Mouse (Mus musculus) thymus, postnatal 14 days (tissue): ENCODE results near the gene Ptgis.
"Not testable (repeated sequence)": the region's sequence is repeated elsewhere in the genome, so short reads cannot be mapped to it uniquely, and the experiment has no call there.

Source experiments
- DNase-seq: peaks from one replicate; pipeline ENCODE4 v3.0.0; 2021

Gene Ptgis

DNA sequence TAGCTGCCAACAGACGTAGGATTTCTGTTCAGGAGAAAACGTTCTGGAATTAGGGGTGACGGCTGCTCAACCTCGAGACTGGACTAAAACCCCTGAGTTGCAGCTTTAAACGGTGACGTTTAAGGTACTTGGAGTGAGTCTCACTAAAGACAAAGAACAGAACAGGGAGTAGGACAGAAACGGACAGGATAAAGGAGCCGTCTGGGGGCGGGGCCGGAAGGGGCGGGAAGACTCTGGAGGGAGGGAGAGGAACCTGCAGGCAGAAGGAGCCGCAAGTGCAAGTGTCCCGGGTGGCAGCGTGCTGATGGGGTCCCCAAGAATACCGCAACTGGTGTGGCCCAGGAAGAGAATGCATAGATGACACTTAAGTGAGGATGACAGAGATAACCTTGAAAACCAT, 9.8 kb downstream of the Ptgis start:
- DNase-seq = peak; percentile 24

DNA sequence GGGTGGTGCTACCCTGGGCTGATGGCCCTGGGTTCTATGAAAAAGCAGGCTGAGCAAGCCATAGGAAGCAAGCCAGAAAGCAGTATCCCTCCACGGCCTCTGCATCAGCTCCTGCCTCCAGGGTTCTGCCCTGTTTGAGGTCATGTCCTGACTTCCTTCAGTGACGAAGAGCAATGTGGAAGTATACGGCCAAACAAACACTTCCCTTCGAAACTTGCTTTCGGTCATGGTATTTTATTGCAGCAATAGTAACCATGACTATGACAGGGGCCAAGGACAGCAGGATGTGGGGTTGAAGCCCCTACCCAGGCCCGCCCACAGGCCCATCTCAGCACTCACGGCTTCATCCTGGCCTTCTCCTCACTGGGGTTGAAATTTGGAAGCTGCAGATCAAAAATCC, 15.5 kb downstream of the Ptgis start:
- DNase-seq = no peak

DNA sequence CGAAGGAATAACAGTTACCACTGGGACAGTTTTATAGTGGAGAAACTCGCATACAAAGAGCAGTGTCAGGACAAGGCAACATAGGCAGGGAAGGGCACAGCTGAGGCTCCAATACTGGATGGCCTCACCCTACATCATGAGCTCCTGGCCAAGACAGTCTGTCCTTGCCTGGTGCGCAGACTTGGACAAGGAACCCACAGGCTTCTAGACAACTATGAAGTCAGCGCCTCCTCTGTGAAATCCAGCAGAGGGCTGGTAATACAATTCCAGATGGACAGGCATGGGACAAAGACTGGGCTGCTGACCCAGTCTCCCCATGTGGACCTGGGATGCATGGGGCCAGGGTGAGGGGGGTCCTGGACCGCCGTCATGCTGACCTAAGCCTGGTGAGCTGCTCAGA, 16.2 kb downstream of the Ptgis start:
- no peak for DNase-seq

DNA sequence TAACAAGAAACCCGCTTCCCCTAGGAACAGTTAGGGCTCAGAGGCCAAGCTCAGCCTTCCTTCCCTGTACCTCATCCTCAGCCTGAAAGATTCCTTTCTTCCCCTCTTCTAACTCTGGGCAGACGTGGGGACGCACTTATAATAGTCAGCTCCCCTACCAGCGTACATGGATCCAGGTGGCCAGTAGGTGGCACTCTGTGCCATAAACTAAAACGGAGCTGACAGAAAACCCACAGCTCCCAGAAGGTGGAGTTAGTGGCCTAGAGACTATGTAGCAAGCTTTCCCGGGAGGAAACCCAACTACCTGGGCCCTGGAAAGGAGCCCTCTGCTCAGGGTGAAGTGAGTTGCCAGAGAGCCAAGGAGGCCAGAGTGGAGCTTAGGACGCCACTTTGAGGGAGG, 18.3 kb downstream of the Ptgis start:
- DNase-seq = peak; percentile 65

DNA sequence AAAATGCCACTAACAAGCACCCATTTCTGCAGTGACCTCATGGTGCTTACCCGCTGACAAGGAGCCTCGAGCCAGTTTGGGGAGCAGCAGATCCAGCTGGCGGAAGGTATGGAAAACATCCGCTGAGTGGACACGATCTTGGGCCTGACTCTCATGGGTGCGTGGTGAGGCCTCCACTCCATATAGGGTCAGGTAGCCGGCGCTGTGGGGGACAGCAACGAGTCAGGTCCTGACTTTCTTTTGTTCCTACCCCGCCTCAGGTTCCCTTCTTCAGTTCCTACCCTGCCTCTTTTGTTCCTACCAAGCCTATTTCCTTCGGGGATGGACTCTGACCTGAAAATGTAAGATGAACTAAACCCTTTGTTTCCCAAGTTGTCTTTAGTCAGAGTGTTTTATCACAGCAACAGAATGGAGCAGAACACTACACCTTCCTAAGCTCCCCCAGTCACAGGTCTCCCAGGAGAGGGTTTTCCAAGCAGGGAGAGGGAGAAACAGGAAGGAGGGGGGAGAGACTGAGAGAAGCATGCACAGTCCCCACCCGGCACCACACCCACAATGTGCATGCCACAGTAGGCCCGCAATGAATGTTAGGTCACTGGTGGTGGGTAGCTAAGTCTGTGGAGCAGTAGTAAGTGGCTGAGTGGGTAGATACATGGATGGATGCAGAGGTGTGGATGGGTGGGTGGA, 19.1 kb downstream of the Ptgis start:
- no peak for DNase-seq

DNA sequence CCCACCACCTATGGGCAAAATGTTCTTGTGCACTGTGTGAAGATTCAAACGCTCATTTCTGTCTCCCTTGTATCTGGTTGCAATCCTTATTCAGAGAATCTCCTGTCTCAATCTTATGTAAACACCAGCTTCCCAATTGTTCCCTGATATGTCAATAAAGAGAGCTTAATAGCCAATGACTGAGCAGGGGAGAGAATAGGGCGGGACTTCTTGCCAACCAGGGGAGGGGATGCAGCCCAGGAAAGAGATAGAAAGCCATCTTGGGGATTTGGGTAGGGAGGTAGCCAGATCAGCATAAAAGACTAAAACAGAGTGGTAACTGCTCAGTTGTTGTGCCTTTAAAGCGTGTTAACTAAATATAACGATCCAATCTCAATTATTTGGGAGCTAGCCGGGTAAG, 19.7 kb downstream of the Ptgis start:
- DNase-seq = no peak

DNA sequence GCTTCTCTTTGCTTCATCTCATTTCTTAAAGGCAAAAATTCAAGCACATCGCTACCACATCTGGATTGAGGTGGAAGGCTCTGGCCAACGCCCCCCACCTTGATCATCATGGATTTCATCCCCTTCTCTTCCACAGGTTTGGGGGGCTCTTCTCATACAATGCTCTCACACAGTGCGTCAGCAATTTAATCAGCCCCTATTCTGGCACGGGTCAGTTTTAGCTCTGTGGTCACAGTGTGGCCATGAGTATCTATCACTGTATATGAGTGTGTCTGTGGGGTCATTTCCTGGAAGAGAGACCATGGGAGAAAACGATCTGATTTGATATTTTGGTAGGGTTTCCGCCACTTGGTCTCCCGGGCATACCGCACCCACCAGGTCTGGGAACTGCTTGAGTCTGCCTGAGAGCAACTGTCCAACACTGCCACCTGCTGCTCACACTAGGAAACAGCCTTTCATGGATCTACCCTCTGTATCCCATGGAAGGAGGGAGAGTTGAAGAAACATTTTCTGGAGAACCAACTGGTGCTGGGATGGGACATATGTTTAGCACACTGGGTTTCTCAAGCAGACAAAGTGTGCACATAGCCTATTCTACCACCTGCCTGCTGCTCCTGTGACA, 21.1 kb downstream of the Ptgis start:
- peak; percentile 73 for DNase-seq

DNA sequence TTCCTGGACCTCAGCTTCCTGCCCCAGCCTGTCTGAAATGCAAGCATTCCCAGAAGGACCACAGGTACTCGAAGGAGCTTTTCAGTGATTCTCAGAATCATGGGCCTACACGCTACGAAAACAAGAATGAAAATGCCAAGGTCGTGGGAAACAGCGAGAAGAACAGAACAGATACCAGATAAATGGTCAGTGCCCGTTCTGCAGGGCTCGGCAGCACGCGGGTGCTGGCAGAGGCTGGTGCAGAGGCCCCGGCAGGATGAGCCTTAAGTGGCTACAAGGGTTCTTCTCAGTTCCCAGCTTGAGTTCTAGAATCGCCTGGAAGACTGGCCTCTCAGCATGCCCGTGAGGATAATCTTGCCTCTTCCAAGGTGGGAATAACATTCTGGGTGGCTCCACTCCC, 26.7 kb downstream of the Ptgis start:
- no peak for DNase-seq

DNA sequence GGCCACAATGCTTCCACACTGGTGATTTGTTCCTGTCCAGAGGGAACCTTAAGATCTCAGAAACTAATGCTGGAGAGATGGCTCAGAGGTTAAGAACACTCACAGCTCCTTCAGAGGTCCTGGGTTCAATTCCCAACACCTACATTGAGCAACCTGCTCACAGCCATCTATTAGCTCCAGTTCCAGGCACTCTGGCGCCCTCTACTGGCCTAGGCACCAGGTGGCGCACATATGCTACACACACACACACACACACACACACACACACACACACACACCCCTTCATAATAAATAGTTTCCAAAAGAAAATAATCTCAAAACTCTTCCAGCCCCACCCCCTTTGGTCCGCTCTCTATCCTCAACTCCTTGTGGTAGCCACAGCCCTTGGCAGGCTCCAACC, 27.3 kb downstream of the Ptgis start:
- DNase-seq = peak; percentile 16

DNA sequence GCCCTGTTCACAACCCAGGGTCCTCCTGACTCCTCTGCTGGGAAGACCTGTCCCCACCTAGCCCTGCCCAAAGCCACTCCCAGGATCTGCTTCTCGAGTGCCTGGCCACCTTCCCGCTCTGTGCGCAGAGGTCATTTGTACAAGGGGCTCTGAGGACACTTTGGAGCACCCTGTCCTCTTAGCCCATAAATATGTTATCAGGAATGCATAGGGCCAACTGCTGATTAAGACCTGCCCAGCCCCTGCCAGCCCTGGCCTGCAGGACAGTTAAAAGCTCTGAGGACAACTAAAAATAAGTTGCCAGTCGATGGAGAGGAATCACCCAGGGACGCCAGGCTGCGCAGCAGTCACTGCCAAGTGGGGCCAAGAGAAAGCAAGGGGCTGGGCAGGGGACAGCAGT, 27.9 kb downstream of the Ptgis start:
- DNase-seq = no peak

DNA sequence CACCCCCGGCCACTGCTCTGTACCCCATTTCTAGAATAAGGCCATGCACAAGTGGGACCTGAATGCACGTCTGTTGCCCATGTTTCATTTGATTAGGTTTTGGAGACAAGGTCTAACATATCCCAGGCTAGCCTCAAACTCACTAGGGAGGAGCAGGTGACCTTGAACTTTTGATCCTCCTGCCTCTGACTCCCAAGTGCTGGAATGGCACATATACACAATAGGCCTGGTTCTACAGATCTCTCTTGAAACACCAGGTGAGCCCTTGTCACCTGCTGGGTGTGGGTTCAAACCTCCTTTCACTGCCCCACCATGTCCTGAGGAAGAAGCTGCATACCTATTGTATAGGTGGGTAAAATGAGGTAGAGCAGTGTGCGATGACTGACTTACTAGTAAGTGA, 28.3 kb downstream of the Ptgis start:
- no peak for DNase-seq

DNA sequence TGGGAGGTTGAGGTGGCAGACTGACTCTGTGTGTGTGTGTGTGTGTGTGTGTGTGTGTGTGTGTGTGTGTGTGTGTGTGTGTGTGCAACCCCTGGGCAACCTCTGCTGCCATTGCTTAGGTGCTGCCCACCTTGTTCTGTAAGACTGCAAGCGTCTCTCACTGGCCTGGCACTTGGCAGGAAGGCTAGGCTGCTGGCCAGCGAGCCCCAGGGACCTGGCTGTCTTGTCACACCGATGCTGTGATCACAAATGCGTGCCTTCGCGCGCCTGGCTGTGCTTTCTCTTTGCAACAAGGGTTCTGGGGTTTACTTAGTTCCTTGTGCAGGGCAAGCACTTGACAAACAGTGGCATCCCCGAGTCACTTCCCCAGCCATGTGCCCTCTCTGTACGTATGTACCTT, 30.5 kb downstream of the Ptgis start:
- DNase-seq = no peak

DNA sequence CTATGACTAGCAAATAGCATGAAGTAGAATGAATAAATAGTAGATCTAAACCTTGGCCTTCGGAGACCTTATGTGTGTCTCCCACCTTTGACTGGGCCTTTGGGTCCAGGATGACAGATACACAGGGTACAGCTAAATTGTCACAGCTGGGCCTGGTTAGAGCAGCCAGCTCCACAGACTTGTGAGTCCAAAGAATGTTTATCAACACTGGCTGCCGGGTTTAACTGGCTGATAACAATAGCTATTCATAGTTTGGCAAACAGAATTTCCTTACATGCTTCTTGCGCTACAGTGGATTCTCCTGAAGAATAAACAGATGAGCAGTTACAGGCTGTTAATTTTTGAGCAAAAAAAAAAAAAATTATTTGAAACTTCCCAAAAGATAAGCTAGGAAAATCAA, 31.4 kb downstream of the Ptgis start:
- no peak for DNase-seq

DNA sequence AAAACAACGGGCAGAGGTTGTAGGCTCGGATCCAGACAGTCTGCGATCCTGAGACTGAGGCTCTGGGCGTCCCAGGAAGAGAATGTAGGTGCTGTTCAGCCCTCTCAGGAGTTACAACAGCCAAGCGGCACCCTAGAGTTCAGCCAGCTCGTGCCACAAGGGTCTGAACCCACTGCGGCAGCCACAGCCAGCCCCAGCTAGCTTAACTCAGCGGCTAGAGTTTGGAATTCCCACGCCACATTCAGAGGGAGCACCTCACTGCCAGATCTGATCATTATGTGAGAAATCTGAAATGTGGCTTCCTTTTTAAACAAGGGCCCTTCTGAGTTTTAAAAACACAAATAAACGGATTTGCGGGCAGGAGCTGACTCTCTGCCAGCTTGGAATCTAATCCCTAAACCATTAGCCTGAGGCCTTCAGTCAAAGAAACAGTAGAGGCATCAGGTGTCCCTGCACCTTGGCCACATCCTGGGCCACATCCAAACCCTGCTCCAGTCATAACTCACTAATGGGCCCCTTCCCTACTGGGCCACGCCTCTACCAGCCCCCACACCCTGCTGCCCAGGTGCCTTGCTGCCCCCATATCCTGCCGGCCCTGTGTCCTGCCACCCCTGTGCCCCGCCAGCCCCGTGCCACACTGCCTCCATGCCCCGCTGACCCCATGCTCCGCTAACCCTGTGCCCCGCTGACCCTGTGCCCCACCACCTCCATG, 34.3 kb downstream of the Ptgis start:
- no peak for DNase-seq

DNA sequence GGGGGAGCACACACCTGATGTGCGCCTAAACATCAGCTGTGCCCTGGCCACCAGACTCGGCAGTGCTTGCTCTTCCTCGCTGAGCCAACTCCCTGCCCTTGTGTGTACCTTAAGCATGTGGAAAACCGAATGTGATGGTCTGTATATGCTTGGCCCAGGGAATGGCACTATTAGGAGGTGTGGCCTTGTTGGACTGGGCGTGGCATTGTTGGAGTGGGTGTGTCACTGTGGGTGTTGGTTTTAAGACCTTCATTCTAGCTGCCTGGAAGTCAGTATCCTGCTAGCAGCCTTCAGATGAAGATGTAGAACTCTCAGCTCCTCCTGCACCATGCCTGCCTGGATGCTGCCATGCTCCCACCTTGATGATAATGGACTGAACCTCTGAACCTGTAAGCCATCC, 35.7 kb downstream of the Ptgis start:
- not testable (repeated sequence) for DNase-seq

DNA sequence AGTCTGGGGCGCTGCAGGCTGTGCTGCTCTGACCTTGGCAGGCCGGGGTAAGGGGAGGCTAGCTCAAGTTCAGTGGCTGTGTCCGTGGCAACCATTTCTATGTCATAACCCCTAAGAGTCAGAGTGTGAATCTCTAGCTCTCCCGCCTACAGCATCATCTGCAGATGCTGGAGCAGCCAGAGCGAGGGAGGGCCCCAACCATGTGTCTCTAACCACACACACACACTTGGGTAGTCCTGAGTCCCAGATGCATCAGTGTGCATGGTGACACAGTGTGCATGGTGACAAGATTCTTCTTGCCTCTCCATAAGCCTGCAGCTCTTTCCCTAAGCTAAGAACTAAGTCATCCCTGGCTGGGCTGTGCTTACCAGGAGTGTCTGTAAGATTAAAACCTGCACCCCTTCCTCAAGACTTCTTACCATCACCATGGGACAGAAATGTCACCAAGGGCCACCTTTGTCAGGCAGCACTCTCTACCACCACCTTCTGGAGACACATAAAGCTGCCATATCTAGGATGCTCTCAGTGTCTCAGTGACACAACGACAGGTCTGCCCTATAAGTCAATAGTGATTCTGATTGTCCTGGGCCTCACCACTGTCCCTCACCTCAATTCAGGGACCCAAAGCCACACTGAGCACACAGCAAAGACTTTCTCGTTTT, 36.8 kb downstream of the Ptgis start:
- DNase-seq = no peak

DNA sequence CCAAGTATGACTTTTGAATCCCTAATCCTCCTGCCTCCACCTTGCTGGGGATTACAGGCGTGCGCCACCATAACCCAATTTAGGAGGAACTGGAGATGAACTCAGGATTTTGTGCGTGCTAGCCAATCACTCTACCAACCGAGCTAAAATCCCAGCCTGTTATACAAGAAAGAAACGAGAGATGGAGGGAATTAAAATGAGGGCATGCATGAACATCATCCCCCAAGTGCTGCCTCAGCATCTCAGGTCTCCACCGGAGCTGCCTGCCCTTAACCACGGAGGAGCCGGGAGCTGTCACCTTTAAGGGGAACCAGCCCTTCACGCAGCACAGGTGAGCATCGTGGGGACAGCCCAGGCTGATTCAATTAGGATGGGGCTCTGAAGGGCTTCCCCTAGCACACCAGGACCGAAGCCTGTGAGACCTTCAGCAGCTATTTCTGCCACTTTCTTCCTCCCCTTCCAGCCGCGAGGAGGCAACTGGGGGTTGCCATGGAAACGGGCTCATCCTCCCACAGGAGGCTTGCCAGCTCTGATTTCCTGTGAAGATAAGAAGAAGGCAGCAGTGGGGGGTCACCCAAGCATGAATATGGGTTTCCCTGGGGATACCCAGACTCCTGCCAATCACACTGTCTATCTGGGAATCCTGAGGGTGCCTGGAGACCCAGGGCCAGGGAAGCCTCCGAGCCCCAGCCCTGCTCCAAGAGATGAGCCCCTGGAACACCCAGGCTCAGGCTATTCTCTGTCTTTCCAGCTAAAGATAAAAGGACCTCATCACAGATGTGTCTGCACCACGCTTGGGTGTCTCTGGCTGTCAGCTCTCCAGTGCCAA, 38.7 kb downstream of the Ptgis start:
- DNase-seq = peak; percentile 34

DNA sequence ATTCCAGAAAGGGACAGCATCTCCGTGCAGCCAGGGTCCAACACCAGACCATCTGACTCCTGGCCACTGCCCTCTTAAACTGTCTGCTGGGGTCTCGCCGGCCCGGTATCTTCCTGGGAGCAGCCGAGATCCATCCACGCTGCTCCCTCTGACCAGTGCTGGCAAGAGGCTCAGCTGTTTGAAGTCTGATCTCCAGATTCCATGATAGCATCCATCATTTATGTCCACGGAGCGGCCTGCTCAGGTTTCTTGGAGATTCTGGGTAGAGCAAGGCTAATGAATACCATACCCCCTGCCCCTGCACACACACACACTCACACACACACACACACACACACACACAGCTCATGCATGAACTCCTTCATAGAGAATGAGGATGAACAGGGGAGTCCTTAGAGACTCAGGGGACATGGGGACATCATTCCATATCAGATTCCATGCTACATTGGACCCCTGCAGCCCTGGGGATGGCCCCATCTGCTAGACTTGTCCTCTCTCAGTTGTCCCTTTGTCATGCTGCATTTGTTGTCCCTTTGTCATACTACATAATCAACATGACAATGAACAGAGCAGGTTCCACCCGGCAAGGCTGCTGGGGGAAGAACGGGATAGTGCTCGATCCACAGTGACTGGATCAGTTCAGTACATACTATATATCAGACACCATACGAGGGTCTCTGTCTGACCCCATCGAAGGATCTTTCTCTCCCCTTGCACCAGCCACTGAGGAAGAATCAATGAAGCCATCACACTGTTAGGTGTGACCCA, 41.6 kb downstream of the Ptgis start:
- no peak for DNase-seq

DNA sequence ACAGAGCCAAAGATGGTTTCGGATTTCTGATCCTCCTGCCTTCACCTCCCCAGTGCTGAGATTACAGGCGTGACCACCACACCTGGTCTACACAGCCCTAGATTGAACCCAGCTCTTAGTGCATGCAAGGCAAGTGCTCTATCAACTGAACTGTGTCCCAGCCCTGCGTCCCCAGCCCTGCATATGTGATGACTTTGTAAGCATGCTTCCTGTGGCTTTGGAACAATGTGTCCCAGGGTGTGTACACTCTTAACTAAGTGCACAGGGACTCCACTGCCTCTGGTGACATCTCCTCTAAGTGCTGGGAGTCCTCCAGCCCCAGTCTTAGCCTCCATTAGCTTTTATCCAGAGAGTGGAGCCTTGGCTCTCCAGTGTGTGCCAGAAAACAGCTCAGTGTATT, 47.0 kb downstream of the Ptgis start:
- no peak for DNase-seq

DNA sequence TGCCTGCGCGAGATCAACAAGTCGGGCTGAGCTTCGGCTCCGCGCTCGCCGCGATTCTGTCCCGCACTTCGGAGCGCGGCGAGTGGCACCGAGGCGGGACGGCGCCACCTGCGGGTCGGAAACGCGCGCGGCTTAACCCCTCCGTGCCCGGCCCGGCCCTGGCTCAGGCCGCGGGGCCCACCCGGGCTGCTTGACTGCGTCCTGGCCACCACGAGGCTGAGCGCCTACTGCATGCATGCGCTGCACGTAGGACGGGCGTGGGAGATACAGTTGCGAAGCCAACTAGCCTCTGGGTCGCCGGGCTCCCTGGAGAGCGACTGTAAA, 50.4 kb downstream of the Ptgis start, which contains the start of gene Kcnb1:
Gene Kcnb1 (minus strand): TSS at position 80 of the 324 bp plus-strand sequence.
- DNase-seq = peak; percentile 53

DNA sequence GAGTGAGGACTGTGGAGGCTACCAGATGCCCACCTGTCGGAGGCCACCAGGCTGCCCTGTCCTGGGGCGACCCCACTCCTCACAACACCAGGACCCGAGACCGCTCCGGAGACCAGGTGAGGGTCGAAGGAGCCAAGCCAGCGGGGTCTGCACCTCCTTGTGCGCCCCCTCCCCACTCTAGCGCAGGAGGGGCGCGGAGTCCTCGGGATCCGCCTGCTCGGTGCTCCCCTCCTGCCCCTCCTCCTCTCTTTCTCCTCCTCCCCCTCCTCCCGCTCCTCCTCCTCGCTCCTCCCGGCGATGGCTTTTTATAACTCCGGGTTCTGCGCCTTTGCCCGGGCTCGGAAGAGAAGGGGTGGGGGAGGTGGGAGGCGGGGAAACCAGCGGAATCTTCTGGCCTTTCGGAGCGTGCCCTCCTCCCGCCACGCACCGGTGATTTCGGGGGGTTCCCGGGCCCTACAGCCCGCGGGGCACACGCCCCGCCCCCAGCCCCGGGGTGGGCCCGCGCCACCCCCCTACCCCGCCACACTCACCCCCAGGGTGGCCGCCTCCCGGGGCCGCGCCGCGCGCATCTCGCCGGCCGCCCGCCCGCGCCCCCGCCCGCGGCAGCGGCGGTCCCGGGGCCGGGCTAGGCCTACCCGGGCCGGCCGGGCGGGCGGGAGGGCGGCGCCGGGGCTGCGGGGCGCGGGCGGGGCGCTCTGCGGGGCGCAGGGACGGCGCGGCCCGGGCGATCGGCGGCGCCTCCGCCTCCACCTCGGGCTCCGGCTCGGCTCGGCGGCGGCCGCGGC, 50.9 kb downstream of the Ptgis start:
- no peak for DNase-seq
